Mouse (Mus musculus): ENCODE results near the gene Osm. TPM values are rescaled to one million over a fixed set of nuclear protein-coding genes. Genes with fewer than 3 reads are reported as not detected.

Osm gene
- total and polyA plus RNA-seq, 3 experiments, result 11.0 to 15.1 (median 12.5) TPM

GRCm38 (mm10) chr11:4267202-4267578, 31.0 kb downstream of the Osm start:
- no peak for TF ChIP-seq MXI1 (IDR thresholded peaks at IDR 0.05; ENCODE audit: low read depth, low read length)
- TF ChIP-seq TCF12 (IDR thresholded peaks at IDR 0.05; ENCODE audit: low read depth, low read length), result no peak
- peak; percentile 18; the same call in 1 of the 2 replicates for TF ChIP-seq CHD2 (IDR thresholded peaks at IDR 0.05; ENCODE audit: low read length)
- peak; percentile 48 for TF ChIP-seq BHLHE40 (IDR thresholded peaks at IDR 0.05; ENCODE audit: low read depth, low read length)
- TF ChIP-seq MYC (IDR thresholded peaks at IDR 0.05; ENCODE audit: low read depth, low read length), result no peak
- TF ChIP-seq IRF4 (IDR thresholded peaks at IDR 0.05; ENCODE audit: low read depth, low read length), result 0 out of 2 replicates have a peak, but pooled peaks have one; percentile 21
- TF ChIP-seq ELF1 (IDR thresholded peaks at IDR 0.05; ENCODE audit: low read depth, low read length), result no peak
- TF ChIP-seq JUN (IDR thresholded peaks at IDR 0.05; ENCODE audit: insufficient read depth, low read depth, low read length), result no peak
- Histone ChIP-seq H3K4me1 (ENCODE audit: control insufficient read depth in 1 of 2, insufficient read depth in 2 of 2) (peaks cover 20 to 57% of the 10 kb centered on the region in 2 experiments), H3K9me3 (replicated peaks; ENCODE audit: low read length) (no peaks in the 10 kb centered on the region), H3K4me3 (replicated peaks in 1 of 3; ENCODE audit: low read depth in 2 of 3, low read length in 2 of 3, poor library complexity in 1 of 3) (peak overlapping the region in 2 of 3 experiments; percentile 34 to 65), H3K27ac (ENCODE audit: insufficient read depth, low read depth) (no peak overlapping the region), H3K36me3 (replicated peaks in 1 of 2; ENCODE audit: control insufficient read depth in 1 of 2, insufficient read depth in 1 of 2, low read length in 1 of 2) (no peaks in the 10 kb centered on the region), H3K9ac (ENCODE audit: insufficient read depth, low read depth) (peak overlapping the region; percentile 64), H3K27me3 (replicated peaks) (peaks cover 52% of the 10 kb centered on the region), H3K4me2 (ENCODE audit: insufficient read depth, low read depth, poor library complexity, severe bottlenecking) (peak overlapping the region; percentile 93), H3K79me2 (replicated peaks; ENCODE audit: control insufficient read depth, extremely low read depth, insufficient read depth, poor library complexity, severe bottlenecking) (no peaks in the 10 kb centered on the region)
- DNase-seq (ENCODE audit: extremely low read depth), result no peak
- dilution Hi-C loops (cut with MboI; ENCODE audit: extremely low pct_ligation_motif_present, extremely low pct_unique_long_range_greater_than_20kb, low sequenced_read_pairs) (no loop called here), in situ Hi-C loops (cut with MboI; ENCODE audit: low pct_ligation_motif_present, low pct_unique_long_range_greater_than_20kb, low sequenced_read_pairs) (loop anchor here (5.0 to 25.0 kb wide), 2 partner anchors 50 to 570 kb away; partner anchors contain the start of gene Nf2)

GRCm38 (mm10) chr11:4268500-4268899, 32.3 kb downstream of the Osm start:
- Histone ChIP-seq H3K27ac (ENCODE audit: insufficient read depth, low read depth) (no peak overlapping the region), H3K36me3 (replicated peaks in 1 of 2; ENCODE audit: control insufficient read depth in 1 of 2, insufficient read depth in 1 of 2, low read length in 1 of 2) (no peaks in the 10 kb centered on the region), H3K4me2 (ENCODE audit: insufficient read depth, low read depth, poor library complexity, severe bottlenecking) (no peak overlapping the region), H3K9me3 (replicated peaks; ENCODE audit: low read length) (no peaks in the 10 kb centered on the region), H3K4me3 (replicated peaks in 1 of 3; ENCODE audit: low read depth in 2 of 3, low read length in 2 of 3, poor library complexity in 1 of 3) (no peak overlapping the region), H3K9ac (ENCODE audit: insufficient read depth, low read depth) (no peak overlapping the region), H3K79me2 (replicated peaks; ENCODE audit: control insufficient read depth, extremely low read depth, insufficient read depth, poor library complexity, severe bottlenecking) (no peaks in the 10 kb centered on the region), H3K27me3 (replicated peaks) (peaks cover 53% of the 10 kb centered on the region), H3K4me1 (ENCODE audit: control insufficient read depth in 1 of 2, insufficient read depth in 2 of 2) (peaks cover 12 to 45% of the 10 kb centered on the region in 2 experiments)
- in situ Hi-C loops (cut with MboI; ENCODE audit: low pct_ligation_motif_present, low pct_unique_long_range_greater_than_20kb, low sequenced_read_pairs), result loop anchor here (5.0 to 25.0 kb wide), 2 partner anchors 49 to 569 kb away; partner anchors contain the start of gene Nf2
- DNase-seq (ENCODE audit: extremely low read depth), result peak; percentile 49
- dilution Hi-C loops (cut with MboI; ENCODE audit: extremely low pct_ligation_motif_present, extremely low pct_unique_long_range_greater_than_20kb, low sequenced_read_pairs), result no loop called here
- TF ChIP-seq MAZ (IDR thresholded peaks at IDR 0.05; ENCODE audit: low read depth, low read length) (no peak), MAX (IDR thresholded peaks at IDR 0.05; ENCODE audit: low read length) (no peak), POLR2A (IDR thresholded peaks at IDR 0.05; ENCODE audit: low read depth, low read length) (no peak), POLR2AphosphoS2 (IDR thresholded peaks at IDR 0.05; ENCODE audit: low read depth, low read length) (no peak), TBP (conservative IDR thresholded peaks at IDR 0.05; ENCODE audit: low read depth, low read length) (no peak), IRF4 (IDR thresholded peaks at IDR 0.05; ENCODE audit: low read depth, low read length) (peak; percentile 28; the same call in 1 of the 2 replicates), HCFC1 (IDR thresholded peaks at IDR 0.05; ENCODE audit: low read depth, low read length) (no peak), MAFK (IDR thresholded peaks at IDR 0.05; ENCODE audit: insufficient replicate concordance, low read length) (no peak; the same call in 1 of the 2 replicates), RAD21 (IDR thresholded peaks at IDR 0.05; ENCODE audit: low read depth, low read length) (no peak), MXI1 (IDR thresholded peaks at IDR 0.05; ENCODE audit: low read depth, low read length) (no peak), ZMIZ1 (IDR thresholded peaks at IDR 0.05; ENCODE audit: low read depth, low read length) (no peak), CTCF (conservative IDR thresholded peaks at IDR 0.05 in 1 of 2, IDR thresholded peaks at IDR 0.05 in 1 of 2; ENCODE audit: low read depth in 2 of 2, low read length in 2 of 2) (no peak), MEF2A (IDR thresholded peaks at IDR 0.05; ENCODE audit: borderline replicate concordance, low read depth, low read length) (no peak), BHLHE40 (IDR thresholded peaks at IDR 0.05; ENCODE audit: low read depth, low read length) (peak; percentile 70), EP300 (IDR thresholded peaks at IDR 0.05; ENCODE audit: low read length) (peak; percentile 37; the same call in 1 of the 2 replicates), ZKSCAN1 (IDR thresholded peaks at IDR 0.05; ENCODE audit: borderline replicate concordance, low read depth, low read length) (no peak), PAX5 (IDR thresholded peaks at IDR 0.05; ENCODE audit: low read length) (no peak), TCF12 (IDR thresholded peaks at IDR 0.05; ENCODE audit: low read depth, low read length) (peak; percentile 65; the same call in 1 of the 2 replicates), E2F4 (IDR thresholded peaks at IDR 0.05; ENCODE audit: insufficient replicate concordance, low read depth, low read length) (no peak), ZNF384 (IDR thresholded peaks at IDR 0.05; ENCODE audit: low read depth, low read length) (no peak), KAT2A (IDR thresholded peaks at IDR 0.05; ENCODE audit: insufficient replicate concordance, low read length) (no peak), CHD2 (IDR thresholded peaks at IDR 0.05; ENCODE audit: low read length) (no peak), ETS1 (conservative IDR thresholded peaks at IDR 0.05; ENCODE audit: low read depth, low read length) (peak; percentile 70)
